Mouse (Mus musculus) CH12.LX (cell line): ENCODE measurements at regions not wholly inside any gene's neighbourhood (a gene's known extent, or its start where the extent isn't known, plus 50 kb on each side); places are given as distances from the start of the nearest gene placed in this dataset.

Source experiments
- CHD1 ChIP-seq: IDR thresholded peaks from 2 replicates; pipeline ENCODE4 v1.6.1; 2012; ENCODE audit warnings: low read depth, low read length, improper control_type of control experiment, inconsistent platforms
- CTCF ChIP-seq, 2 experiments: IDR thresholded peaks in 1 of 2; conservative IDR thresholded peaks in 1 of 2; 2 replicates each; pipeline ENCODE4 v1.5.1; 2011 to 2012; ENCODE audit warnings: low read depth in 2 of 2, low read length in 2 of 2, improper control_type of control experiment in 1 of 2, inconsistent platforms in 1 of 2, mild to moderate bottlenecking in 1 of 2, moderate library complexity in 1 of 2
- ELF1 ChIP-seq: IDR thresholded peaks from 2 replicates; pipeline ENCODE4 v1.6.1; 2014; ENCODE audit warnings: low read depth, mild to moderate bottlenecking, inconsistent platforms, low read length, improper control_type of control experiment
- EP300 ChIP-seq: IDR thresholded peaks from 2 replicates; pipeline ENCODE4 v1.6.1; 2011; ENCODE audit warnings: low read length, improper control_type of control experiment
- NELFE ChIP-seq: IDR thresholded peaks from 2 replicates; pipeline ENCODE4 v1.6.1; 2011; ENCODE audit warnings: low read depth, low read length, improper control_type of control experiment
- POLR2A ChIP-seq: IDR thresholded peaks from 2 replicates; pipeline ENCODE4 v1.6.1; 2011; ENCODE audit warnings: low read depth, mild to moderate bottlenecking, improper control_type of control experiment, low read length
- TCF12 ChIP-seq: IDR thresholded peaks from 2 replicates; pipeline ENCODE4 v1.6.1; 2014; ENCODE audit warnings: low read depth, mild to moderate bottlenecking, inconsistent platforms, low read length, improper control_type of control experiment

- no peak for TF ChIP-seq POLR2A
- no peak for TF ChIP-seq CTCF (conservative IDR thresholded peaks at IDR 0.05 in 1 of 2, IDR thresholded peaks at IDR 0.05 in 1 of 2; ENCODE audit: low read depth in 2 of 2, low read length in 2 of 2)
- TF ChIP-seq ELF1: no peak
- no peak for TF ChIP-seq TCF12
- TF ChIP-seq NELFE: no peak
- no peak for TF ChIP-seq EP300
- TF ChIP-seq CHD1: no peak
Measured at GRCm38 (mm10) chr16:55447581-55447980, 149.8 kb upstream of the Zpld1 start.
